Mouse (Mus musculus): ENCODE results near the gene Ccnd1. TPM values are rescaled to one million over a fixed set of nuclear protein-coding genes. Genes with fewer than 3 reads are reported as not detected.
A peak's percentile ranks its signal among the peaks of the same experiment; 100 is the strongest.
"Not testable (repeated sequence)": the region's sequence is repeated elsewhere in the genome, so short reads cannot be mapped to it uniquely, and the experiment has no call there.

The Ccnd1 gene
- polyA plus RNA-seq, 1 experiment from 2014 or later: 59.0 TPM

- peak; percentile 32; the same call in 1 of the 2 replicates for ATAC-seq (ENCODE audit: insufficient read depth, low FRiP score)
- H3K4me2 ChIP-seq (ENCODE audit: low read depth, low read length): peak overlapping the region; percentile 37
- no peak overlapping the region for H3K27ac ChIP-seq (ENCODE audit: low read length)
- 11% methylated on average over 28 of the region's 28 CpGs for WGBS
- 0 out of 2 replicates have a peak, but pooled peaks cover 3% of the 10 kb centered on the region for H3K27me3 ChIP-seq (ENCODE audit: control insufficient read depth, insufficient read depth, low read length)
- H3K4me1 ChIP-seq (ENCODE audit: control insufficient read depth, insufficient read depth, low read length): no peaks in the 10 kb centered on the region
- H3K9me3 ChIP-seq (replicated peaks; ENCODE audit: control insufficient read depth, low read length): no peaks in the 10 kb centered on the region
- peak overlapping the region; percentile 31; the same call in 1 of the 2 replicates for H3K9ac ChIP-seq (ENCODE audit: low read length)
- peak overlapping the region; percentile 6; the same call in 1 of the 2 replicates for H3K4me3 ChIP-seq (replicated peaks; ENCODE audit: low read length)
- H3K36me3 ChIP-seq (ENCODE audit: control insufficient read depth, insufficient read depth, low read length): no peaks in the 10 kb centered on the region
Observed at GRCm38 (mm10) chr7:144906708-144907397, 32.9 kb downstream of the Ccnd1 start.

GRCm38 (mm10) chr7:144905514-144905913 lies 34.2 kb downstream of the Ccnd1 start:
- H3K36me3 ChIP-seq (ENCODE audit: control insufficient read depth, insufficient read depth, low read length); H3K27ac ChIP-seq (ENCODE audit: low read length); H3K27me3 ChIP-seq (ENCODE audit: control insufficient read depth, insufficient read depth, low read length); H3K9ac ChIP-seq (ENCODE audit: low read length); H3K9me3 ChIP-seq (replicated peaks; ENCODE audit: control insufficient read depth, low read length); H3K4me3 ChIP-seq (replicated peaks; ENCODE audit: low read length); H3K4me2 ChIP-seq (ENCODE audit: low read depth, low read length); H3K4me1 ChIP-seq (ENCODE audit: control insufficient read depth, insufficient read depth, low read length); ATAC-seq (ENCODE audit: insufficient read depth, low FRiP score): not testable (repeated sequence)
- whole genome bisulfite sequencing: 92% methylated on average over 3 of the region's 3 CpGs

GRCm38 (mm10) chr7:144898506-144898905 lies 41.2 kb downstream of the Ccnd1 start:
- no peaks in the 10 kb centered on the region for H3K36me3 ChIP-seq (ENCODE audit: control insufficient read depth, insufficient read depth, low read length)
- ATAC-seq (ENCODE audit: insufficient read depth, low FRiP score): no peak
- H3K4me1 ChIP-seq (ENCODE audit: control insufficient read depth, insufficient read depth, low read length): peaks cover 13% of the 10 kb centered on the region
- no peaks in the 10 kb centered on the region for H3K9me3 ChIP-seq (replicated peaks; ENCODE audit: control insufficient read depth, low read length)
- 58% methylated on average over 6 of the region's 6 CpGs for WGBS
- H3K9ac ChIP-seq (ENCODE audit: low read length): no peak overlapping the region
- no peak overlapping the region for H3K4me2 ChIP-seq (ENCODE audit: low read depth, low read length)
- H3K27ac ChIP-seq (ENCODE audit: low read length): no peak overlapping the region
- H3K4me3 ChIP-seq (replicated peaks; ENCODE audit: low read length): no peak overlapping the region
- H3K27me3 ChIP-seq (ENCODE audit: control insufficient read depth, insufficient read depth, low read length): peaks cover 55% of the 10 kb centered on the region

GRCm38 (mm10) chr7:144896294-144897218 lies 43.2 kb downstream of the Ccnd1 start, which contains the start of gene Fgf15:
TSS of gene Fgf15 (plus strand) at chr7:144896531.
- H3K4me2 ChIP-seq (ENCODE audit: low read depth, low read length): peak within 1 kb of the TSS; percentile 76
- no peak for ATAC-seq (ENCODE audit: insufficient read depth, low FRiP score)
- H3K27ac ChIP-seq (ENCODE audit: low read length): no peak within 1 kb of the TSS
- WGBS: 1% methylated on average over 65 of the region's 65 CpGs
- H3K9me3 ChIP-seq (replicated peaks; ENCODE audit: control insufficient read depth, low read length): no peaks in the 10 kb centered on the region
- H3K36me3 ChIP-seq (ENCODE audit: control insufficient read depth, insufficient read depth, low read length): no peaks in the 10 kb centered on the region
- H3K4me3 ChIP-seq (replicated peaks; ENCODE audit: low read length): peak within 1 kb of the TSS; percentile 46
- peaks cover 13% of the 10 kb centered on the region for H3K4me1 ChIP-seq (ENCODE audit: control insufficient read depth, insufficient read depth, low read length)
- peak within 1 kb of the TSS; percentile 45; the same call in 1 of the 2 replicates for H3K9ac ChIP-seq (ENCODE audit: low read length)
- H3K27me3 ChIP-seq (ENCODE audit: control insufficient read depth, insufficient read depth, low read length): peaks cover 55% of the 10 kb centered on the region

- under 1% methylated on average over 37 of the region's 37 CpGs for WGBS
- H3K4me1 ChIP-seq (ENCODE audit: control insufficient read depth, insufficient read depth, low read length): peaks cover 13% of the 10 kb centered on the region
- no peaks in the 10 kb centered on the region for H3K36me3 ChIP-seq (ENCODE audit: control insufficient read depth, insufficient read depth, low read length)
- peak; percentile 41; the same call in 1 of the 2 replicates for ATAC-seq (ENCODE audit: insufficient read depth, low FRiP score)
- H3K27ac ChIP-seq (ENCODE audit: low read length): no peak overlapping the region
- peak overlapping the region; percentile 46 for H3K4me3 ChIP-seq (replicated peaks; ENCODE audit: low read length)
- no peaks in the 10 kb centered on the region for H3K9me3 ChIP-seq (replicated peaks; ENCODE audit: control insufficient read depth, low read length)
- H3K9ac ChIP-seq (ENCODE audit: low read length): peak overlapping the region; percentile 45; the same call in 1 of the 2 replicates
- peak overlapping the region; percentile 76 for H3K4me2 ChIP-seq (ENCODE audit: low read depth, low read length)
- H3K27me3 ChIP-seq (ENCODE audit: control insufficient read depth, insufficient read depth, low read length): peaks cover 55% of the 10 kb centered on the region
Observed at GRCm38 (mm10) chr7:144895305-144896111, 44.2 kb downstream of the Ccnd1 start.

- Histone ChIP-seq H3K4me3 (replicated peaks; ENCODE audit: low read length) (no peak overlapping the region), H3K4me1 (ENCODE audit: control insufficient read depth, insufficient read depth, low read length) (peaks cover 13% of the 10 kb centered on the region), H3K9me3 (replicated peaks; ENCODE audit: control insufficient read depth, low read length) (no peaks in the 10 kb centered on the region), H3K36me3 (ENCODE audit: control insufficient read depth, insufficient read depth, low read length) (no peaks in the 10 kb centered on the region), H3K9ac (ENCODE audit: low read length) (no peak overlapping the region), H3K4me2 (ENCODE audit: low read depth, low read length) (no peak overlapping the region), H3K27ac (ENCODE audit: low read length) (no peak overlapping the region), H3K27me3 (ENCODE audit: control insufficient read depth, insufficient read depth, low read length) (peaks cover 53% of the 10 kb centered on the region)
- 9% methylated on average over 4 of the region's 4 CpGs for WGBS
- no peak for ATAC-seq (ENCODE audit: insufficient read depth, low FRiP score)
Observed at GRCm38 (mm10) chr7:144894706-144895105, 45.0 kb downstream of the Ccnd1 start.

GRCm38 (mm10) chr7:144894191-144894590 lies 45.5 kb downstream of the Ccnd1 start:
- Histone ChIP-seq H3K36me3 (ENCODE audit: control insufficient read depth, insufficient read depth, low read length) (no peaks in the 10 kb centered on the region), H3K4me1 (ENCODE audit: control insufficient read depth, insufficient read depth, low read length) (peaks cover 13% of the 10 kb centered on the region), H3K4me2 (ENCODE audit: low read depth, low read length) (no peak overlapping the region), H3K27me3 (ENCODE audit: control insufficient read depth, insufficient read depth, low read length) (peaks cover 48% of the 10 kb centered on the region), H3K27ac (ENCODE audit: low read length) (no peak overlapping the region), H3K9ac (ENCODE audit: low read length) (no peak overlapping the region), H3K4me3 (replicated peaks; ENCODE audit: low read length) (no peak overlapping the region), H3K9me3 (replicated peaks; ENCODE audit: control insufficient read depth, low read length) (no peaks in the 10 kb centered on the region)
- no peak for ATAC-seq (ENCODE audit: insufficient read depth, low FRiP score)
- WGBS: 7% methylated on average over 5 of the region's 5 CpGs

GRCm38 (mm10) chr7:144892322-144892721 lies 47.4 kb downstream of the Ccnd1 start:
- no peak for ATAC-seq (ENCODE audit: insufficient read depth, low FRiP score)
- Histone ChIP-seq H3K4me1 (ENCODE audit: control insufficient read depth, insufficient read depth, low read length) (peaks cover 13% of the 10 kb centered on the region), H3K9ac (ENCODE audit: low read length) (no peak overlapping the region), H3K4me3 (replicated peaks; ENCODE audit: low read length) (no peak overlapping the region), H3K9me3 (replicated peaks; ENCODE audit: control insufficient read depth, low read length) (0 out of 2 replicates have a peak, but pooled peaks cover 3% of the 10 kb centered on the region), H3K27ac (ENCODE audit: low read length) (no peak overlapping the region), H3K36me3 (ENCODE audit: control insufficient read depth, insufficient read depth, low read length) (no peaks in the 10 kb centered on the region), H3K27me3 (ENCODE audit: control insufficient read depth, insufficient read depth, low read length) (peaks cover 29% of the 10 kb centered on the region), H3K4me2 (ENCODE audit: low read depth, low read length) (no peak overlapping the region)
- WGBS: 54% methylated on average over 6 of the region's 6 CpGs
